Mouse (Mus musculus): ENCODE data around the gene Lrrc4c. TPM values are rescaled to one million over a fixed set of nuclear protein-coding genes. Genes with fewer than 3 reads are reported as not detected.

The Lrrc4c gene
- polyA plus RNA-seq, 1 experiment from 2014 or later, result 0.66 TPM

GRCm38 (mm10) chr2:96406856-96407255, 88.9 kb downstream of the Lrrc4c start:
- no peak for TF ChIP-seq CTCF (IDR thresholded peaks at IDR 0.05; ENCODE audit: low read depth)
- H3K27me3 ChIP-seq (ENCODE audit: insufficient read depth, low read length), result no peaks in the 10 kb centered on the region
- no peak overlapping the region for H3K4me3 ChIP-seq (ENCODE audit: low read depth, low read length)
- no peak overlapping the region for H3K27ac ChIP-seq (ENCODE audit: low read depth)
- ATAC-seq (ENCODE audit: insufficient read depth), result no peak
- no peaks in the 10 kb centered on the region for H3K9me3 ChIP-seq (ENCODE audit: low read depth, low read length)
- no peak overlapping the region for H3K9ac ChIP-seq
- DNase-seq, result no peak
- H3K36me3 ChIP-seq (ENCODE audit: insufficient read depth), result no peaks in the 10 kb centered on the region
- no peak overlapping the region for H3K4me2 ChIP-seq
- H3K4me1 ChIP-seq (ENCODE audit: insufficient read depth), result no peaks in the 10 kb centered on the region
- 84% methylated on average over 8 of the region's 8 CpGs for WGBS

- H3K4me1 ChIP-seq (ENCODE audit: insufficient read depth), result no peaks in the 10 kb centered on the region
- H3K9me3 ChIP-seq (ENCODE audit: low read depth, low read length), result no peaks in the 10 kb centered on the region
- H3K27me3 ChIP-seq (ENCODE audit: insufficient read depth, low read length), result no peaks in the 10 kb centered on the region
- WGBS, result 71% methylated on average over 1 of the region's 1 CpGs
- DNase-seq, result no peak
- no peak overlapping the region for H3K27ac ChIP-seq (ENCODE audit: low read depth)
- no peak overlapping the region for H3K4me3 ChIP-seq (ENCODE audit: low read depth, low read length)
- no peak overlapping the region for H3K4me2 ChIP-seq
- H3K9ac ChIP-seq, result no peak overlapping the region
- no peaks in the 10 kb centered on the region for H3K36me3 ChIP-seq (ENCODE audit: insufficient read depth)
- no peak for ATAC-seq (ENCODE audit: insufficient read depth)
- no peak for TF ChIP-seq CTCF (IDR thresholded peaks at IDR 0.05; ENCODE audit: low read depth)
Measured at GRCm38 (mm10) chr2:96411182-96411581, 93.2 kb downstream of the Lrrc4c start.

GRCm38 (mm10) chr2:96461566-96461965, 143.6 kb downstream of the Lrrc4c start:
- Histone ChIP-seq H3K27me3 (ENCODE audit: insufficient read depth, low read length) (no peaks in the 10 kb centered on the region), H3K27ac (ENCODE audit: low read depth) (no peak overlapping the region), H3K9ac (no peak overlapping the region), H3K4me1 (ENCODE audit: insufficient read depth) (no peaks in the 10 kb centered on the region), H3K9me3 (ENCODE audit: low read depth, low read length) (no peaks in the 10 kb centered on the region), H3K4me2 (no peak overlapping the region), H3K4me3 (ENCODE audit: low read depth, low read length) (no peak overlapping the region), H3K36me3 (ENCODE audit: insufficient read depth) (no peaks in the 10 kb centered on the region)
- DNase-seq, result no peak
- TF ChIP-seq CTCF (IDR thresholded peaks at IDR 0.05; ENCODE audit: low read depth), result no peak
- ATAC-seq (ENCODE audit: insufficient read depth), result no peak

- H3K27me3 ChIP-seq (ENCODE audit: insufficient read depth, low read length), result no peaks in the 10 kb centered on the region
- TF ChIP-seq CTCF (IDR thresholded peaks at IDR 0.05; ENCODE audit: low read depth), result no peak
Measured at GRCm38 (mm10) chr2:96475674-96476073, 157.7 kb downstream of the Lrrc4c start.

GRCm38 (mm10) chr2:96499116-96499882, 181.3 kb downstream of the Lrrc4c start:
- no peaks in the 10 kb centered on the region for H3K9me3 ChIP-seq (ENCODE audit: low read depth, low read length)
- H3K4me3 ChIP-seq (ENCODE audit: low read depth, low read length), result no peak overlapping the region
- WGBS, result 60% methylated on average over 3 of the region's 3 CpGs
- no peak for TF ChIP-seq CTCF (IDR thresholded peaks at IDR 0.05; ENCODE audit: low read depth)
- ATAC-seq (ENCODE audit: insufficient read depth) (no peak), DNase-seq (no peak)
- no peaks in the 10 kb centered on the region for H3K4me1 ChIP-seq (ENCODE audit: insufficient read depth)
- no peak overlapping the region for H3K27ac ChIP-seq (ENCODE audit: low read depth)
- H3K9ac ChIP-seq, result no peak overlapping the region
- no peaks in the 10 kb centered on the region for H3K36me3 ChIP-seq (ENCODE audit: insufficient read depth)
- H3K27me3 ChIP-seq (ENCODE audit: insufficient read depth, low read length), result no peaks in the 10 kb centered on the region
- H3K4me2 ChIP-seq, result no peak overlapping the region

More at GRCm38 (mm10) chr2:96475674-96476073, 157.7 kb downstream of the Lrrc4c start:
- Histone ChIP-seq H3K9ac (no peak overlapping the region), H3K36me3 (ENCODE audit: insufficient read depth) (no peaks in the 10 kb centered on the region), H3K4me3 (ENCODE audit: low read depth, low read length) (no peak overlapping the region), H3K4me1 (ENCODE audit: insufficient read depth) (no peaks in the 10 kb centered on the region), H3K27ac (ENCODE audit: low read depth) (no peak overlapping the region), H3K9me3 (ENCODE audit: low read depth, low read length) (no peaks in the 10 kb centered on the region), H3K4me2 (no peak overlapping the region)
- 75% methylated on average over 6 of the region's 6 CpGs for WGBS
- no peak for ATAC-seq (ENCODE audit: insufficient read depth)
- DNase-seq, result no peak

GRCm38 (mm10) chr2:96504140-96504539, 186.2 kb downstream of the Lrrc4c start:
- no peak overlapping the region for H3K9ac ChIP-seq

GRCm38 (mm10) chr2:96505641-96506040, 187.7 kb downstream of the Lrrc4c start:
- DNase-seq, result no peak
- no peaks in the 10 kb centered on the region for H3K27me3 ChIP-seq (ENCODE audit: insufficient read depth, low read length)
- H3K36me3 ChIP-seq (ENCODE audit: insufficient read depth), result no peaks in the 10 kb centered on the region
- H3K4me3 ChIP-seq (ENCODE audit: low read depth, low read length), result no peak overlapping the region
- H3K9me3 ChIP-seq (ENCODE audit: low read depth, low read length), result no peaks in the 10 kb centered on the region
- H3K27ac ChIP-seq (ENCODE audit: low read depth), result no peak overlapping the region
- no peak for TF ChIP-seq CTCF (IDR thresholded peaks at IDR 0.05; ENCODE audit: low read depth)
- H3K4me1 ChIP-seq (ENCODE audit: insufficient read depth), result no peaks in the 10 kb centered on the region
- no peak for ATAC-seq (ENCODE audit: insufficient read depth)
- no peak overlapping the region for H3K9ac ChIP-seq
- 77% methylated on average over 1 of the region's 1 CpGs for WGBS
- H3K4me2 ChIP-seq, result no peak overlapping the region

More at GRCm38 (mm10) chr2:96504140-96504539, 186.2 kb downstream of the Lrrc4c start:
- H3K4me2 ChIP-seq, result no peak overlapping the region
- H3K36me3 ChIP-seq (ENCODE audit: insufficient read depth), result no peaks in the 10 kb centered on the region
- 80% methylated on average over 6 of the region's 6 CpGs for WGBS
- ATAC-seq (ENCODE audit: insufficient read depth), result no peak
- no peak for DNase-seq
- H3K27ac ChIP-seq (ENCODE audit: low read depth), result no peak overlapping the region
- H3K4me1 ChIP-seq (ENCODE audit: insufficient read depth), result no peaks in the 10 kb centered on the region
- H3K4me3 ChIP-seq (ENCODE audit: low read depth, low read length), result no peak overlapping the region
- no peak for TF ChIP-seq CTCF (IDR thresholded peaks at IDR 0.05; ENCODE audit: low read depth)
- no peaks in the 10 kb centered on the region for H3K9me3 ChIP-seq (ENCODE audit: low read depth, low read length)
- H3K27me3 ChIP-seq (ENCODE audit: insufficient read depth, low read length), result no peaks in the 10 kb centered on the region

Data from lung, embryonic 14.5 days (tissue).